Mouse (Mus musculus) megakaryocyte, embryonic 14.5 days (primary cell): ENCODE measurements at regions not wholly inside any gene's neighbourhood (a gene's known extent, or its start where the extent isn't known, plus 50 kb on each side); places are given as distances from the start of the nearest gene placed in this dataset.

ENCODE experiments used
- FLI1 ChIP-seq: IDR thresholded peaks from 2 replicates; pipeline ENCODE4 v1.6.1; 2012; ENCODE audit warnings: low read length, inconsistent platforms, mixed read lengths
- GATA1 ChIP-seq: IDR thresholded peaks from 3 replicates; pipeline ENCODE4 v1.6.1; 2012; ENCODE audit warnings: mixed read lengths, low read length, inconsistent platforms, borderline replicate concordance

DNA sequence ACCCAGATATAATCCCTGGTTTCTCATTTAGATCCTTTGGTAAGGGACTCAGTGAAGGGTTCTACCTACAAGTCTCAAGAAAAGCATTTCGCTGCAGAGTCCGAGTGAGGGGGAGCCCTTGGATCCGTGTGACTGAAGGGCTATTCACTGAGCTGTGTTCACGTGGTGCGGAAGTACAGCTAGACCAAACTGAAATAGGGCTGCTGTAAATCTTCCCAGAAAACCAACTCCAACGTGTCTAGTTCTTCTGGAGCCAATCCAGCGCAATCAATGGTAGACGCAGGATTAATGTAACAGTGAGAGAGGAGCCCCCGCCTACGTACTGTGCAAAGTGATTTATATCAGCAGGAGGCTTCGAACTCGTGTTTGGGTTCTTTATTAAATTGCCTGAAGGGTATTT lies 461.9 kb downstream of the Ate1 start:
- no peak for TF ChIP-seq GATA1
- no peak for TF ChIP-seq FLI1
